Mouse (Mus musculus): Measurements from ENCODE around the gene Mylk.

GRCm38 (mm10) chr16:35016491-35016890 lies 271.5 kb downstream of the Mylk start:
- no peak for TF ChIP-seq MAFK (IDR thresholded peaks at IDR 0.05; ENCODE audit: insufficient read depth, low read depth, low read length)
- TF ChIP-seq HCFC1 (IDR thresholded peaks at IDR 0.05; ENCODE audit: borderline replicate concordance, insufficient read depth, low read length) = no peak
- TF ChIP-seq CHD2 (IDR thresholded peaks at IDR 0.05; ENCODE audit: low read depth, low read length) = no peak
- no peak for TF ChIP-seq ZNF384 (IDR thresholded peaks at IDR 0.05; ENCODE audit: low read depth, low read length)
